Comparison of ENCODE assay signal across 29 mouse cellular contexts in the genomic region with DNA sequence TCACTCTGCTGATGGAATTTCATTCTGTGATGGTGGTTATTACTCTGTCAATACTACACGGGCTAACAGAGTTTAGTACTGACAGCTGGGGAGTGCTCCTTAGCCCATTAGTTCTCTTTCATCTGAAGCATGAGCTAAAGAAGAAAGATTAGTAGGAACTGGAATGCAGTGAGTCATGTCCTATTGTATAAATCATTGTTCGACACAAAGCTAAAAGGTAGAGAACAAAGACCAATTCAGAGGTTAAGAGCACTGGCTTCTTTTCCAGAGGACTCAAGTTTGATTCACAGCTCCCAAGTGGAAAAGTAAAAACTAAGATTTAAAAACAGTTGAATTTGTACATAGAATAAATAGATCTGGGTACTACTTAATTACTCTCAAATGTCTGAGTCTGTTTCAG. TPM values are rescaled to one million over a fixed set of nuclear protein-coding genes. Genes with fewer than 3 reads are reported as not detected.
A peak's percentile ranks its signal among the peaks of the same experiment; 100 is the strongest.
DNase-seq lines count a peak whose midpoint lies in the region; ATAC-seq and TF ChIP-seq lines count a peak whose summit lies in the region.
"Had no signal": no experiment of that assay in that cellular context is flagged by ENCODE, and none has a peak within 500 bp of the region (broad histone marks: within the 10 kb centered on the region; RNA-seq: fewer than 3 reads in every experiment).

No protein-coding gene starts in this region.

- ATAC-seq in liver, embryonic 12.5 days = no peak
- ATAC-seq: CD4-positive, CD25-positive, alpha-beta regulatory T cell, adult 4 months; forebrain, embryonic 14.5 days; forebrain, embryonic 16.5 days had no signal

- H3K27me3 ChIP-seq in liver, embryonic 12.5 days (replicated peaks) = no peaks in the 10 kb centered on the region
- H3K27me3 ChIP-seq: CH12.LX; embryonic facial prominence, embryonic 13.5 days; embryonic facial prominence, embryonic 15.5 days; forebrain, embryonic 12.5 days had no signal

- no peak for TF ChIP-seq CTCF in gastrocnemius, adult 2 months (IDR thresholded peaks at IDR 0.05)

- H3K36me3 ChIP-seq in liver, embryonic 12.5 days = peaks cover 35% of the 10 kb centered on the region

- H3K4me3 ChIP-seq in gastrocnemius, adult 2 months = no peak overlapping the region
- no peak overlapping the region for H3K4me3 ChIP-seq in liver, embryonic 12.5 days
- H3K4me3 ChIP-seq: embryonic facial prominence, embryonic 13.5 days; embryonic facial prominence, embryonic 15.5 days; erythroblast, embryonic 14.5 days; forebrain, embryonic 10.5 days; forebrain, embryonic 12.5 days had no signal

- intact Hi-C loops in gastrocnemius, adult 2 months (cut with DNase I) = no loop called here
- intact Hi-C loops in left cerebral cortex, postnatal 10 days (cut with DNase I) = no loop called here

- no peaks in the 10 kb centered on the region for H3K9me3 ChIP-seq in liver, embryonic 12.5 days (replicated peaks)
- H3K9me3 ChIP-seq: embryonic facial prominence, embryonic 13.5 days; embryonic facial prominence, embryonic 15.5 days; forebrain, embryonic 10.5 days; forebrain, embryonic 12.5 days; G1E had no signal

- no peak overlapping the region for H3K4me2 ChIP-seq in liver, embryonic 12.5 days
- H3K4me2 ChIP-seq: embryonic facial prominence, embryonic 13.5 days; embryonic facial prominence, embryonic 15.5 days; forebrain, embryonic 12.5 days had no signal

- WGBS in liver, embryonic 12.5 days (ENCODE audit: insufficient replicate concordance) = 74% methylated on average over 2 of the region's 2 CpGs

- H3K9ac ChIP-seq in liver, embryonic 12.5 days = no peak overlapping the region
- H3K9ac ChIP-seq: embryonic facial prominence, embryonic 13.5 days; embryonic facial prominence, embryonic 15.5 days; forebrain, embryonic 12.5 days had no signal

- peaks cover 24% of the 10 kb centered on the region for H3K4me1 ChIP-seq in liver, embryonic 12.5 days

- peak overlapping the region; percentile 61 for H3K27ac ChIP-seq in gastrocnemius, adult 2 months
- no peak overlapping the region for H3K27ac ChIP-seq in liver, embryonic 12.5 days
- H3K27ac ChIP-seq: embryonic facial prominence, embryonic 13.5 days; embryonic facial prominence, embryonic 15.5 days; forebrain, embryonic 10.5 days; forebrain, embryonic 12.5 days had no signal

- no peak for DNase-seq in gastrocnemius, adult 2 months
- DNase-seq in gastrocnemius, postnatal 25 days = no peak
- DNase-seq in Muller cell, postnatal 12 days (ENCODE audit: inconsistent ontology term) = peak; percentile 57
- DNase-seq in R1 (ENCODE audit: low read depth, low spot score) = peak; percentile 55
- DNase-seq in kidney, postnatal 4 days = no peak
- no peak for DNase-seq in left cerebral cortex, postnatal 10 days (ENCODE audit: extremely low spot score in 1 of 2, low spot score in 2 of 2)
- DNase-seq: adrenal gland, adult 2 months; adrenal gland, postnatal 10 days; adrenal gland, postnatal 25 days; B cell, adult 2 months; cerebellum, adult 11 months; cerebellum, adult 18-20 months; cerebellum, adult 8-10 months; cerebellum, adult 9-11 months; cerebellum, postnatal 14 days; cerebellum, postnatal 36 days; embryo, embryonic 11 days had no signal

RNA-seq across cellular contexts. Expression of a gene that starts 3.5 kb away (rescaled TPM):
- total RNA-seq in gastrocnemius, adult 2 months (2021) = not detected
- total RNA-seq in gastrocnemius, postnatal 25 days (2021) = not detected
- total RNA-seq in left cerebral cortex, postnatal 10 days (2021) = 1 to 10 TPM; 1.2 to 1.3 TPM
- polyA plus RNA-seq in liver, embryonic 12.5 days (2016; fragmentation: Nextera tagmentation; extraction: Ambion mirVana) = 0.13 TPM in 1 of 2 replicates, not detected in the other
- polyA plus RNA-seq: erythroblast, embryonic 14.5 days; G1E had no signal

RNA-seq across cellular contexts. Expression of a gene that starts 7.0 kb away (rescaled TPM):
- total RNA-seq in gastrocnemius, adult 2 months (2021) = 10 to 100 TPM; 21.0 to 21.7 TPM
- total RNA-seq in gastrocnemius, postnatal 25 days (2021) = 10 to 100 TPM; 14.2 to 20.2 TPM
- total RNA-seq in left cerebral cortex, postnatal 10 days (2021) = 10 to 100 TPM; 23.7 to 25.8 TPM
- polyA plus RNA-seq in liver, embryonic 12.5 days (2016; fragmentation: Nextera tagmentation; extraction: Ambion mirVana) = 111 and 127 TPM in 2 replicates

RNA-seq across cellular contexts. Expression of a gene that starts 11.1 kb away (rescaled TPM):
- total RNA-seq in gastrocnemius, adult 2 months (2021) = 100 to 1,000 TPM; 286 to 358 TPM
- total RNA-seq in gastrocnemius, postnatal 25 days (2021) = 100 to 1,000 TPM; 315 to 360 TPM
- 100 to 1,000 TPM; 129 to 153 TPM for total RNA-seq in left cerebral cortex, postnatal 10 days (2021)
- polyA plus RNA-seq in liver, embryonic 12.5 days (2016; fragmentation: Nextera tagmentation; extraction: Ambion mirVana) = 321 and 334 TPM in 2 replicates

RNA-seq across cellular contexts. Expression of a gene that starts 13.8 kb away (rescaled TPM):
- 10 to 100 TPM; 24.2 to 27.6 TPM for total RNA-seq in gastrocnemius, adult 2 months (2021)
- total RNA-seq in gastrocnemius, postnatal 25 days (2021) = 10 to 100 TPM; 18.0 to 20.6 TPM
- 10 to 100 TPM; 35.1 to 37.0 TPM for total RNA-seq in left cerebral cortex, postnatal 10 days (2021)
- 32.2 and 34.4 TPM in 2 replicates for polyA plus RNA-seq in liver, embryonic 12.5 days (2016; fragmentation: Nextera tagmentation; extraction: Ambion mirVana)

RNA-seq across cellular contexts. Expression of a gene that starts 16.0 kb away (rescaled TPM):
- total RNA-seq in gastrocnemius, adult 2 months (2021) = not detected
- total RNA-seq in gastrocnemius, postnatal 25 days (2021) = not detected
- not detected for total RNA-seq in left cerebral cortex, postnatal 10 days (2021)
- polyA plus RNA-seq in liver, embryonic 12.5 days (2016; fragmentation: Nextera tagmentation; extraction: Ambion mirVana) = 1.4 and 1.6 TPM in 2 replicates
- total RNA-seq: common myeloid progenitor, adult 5-6 weeks; G1E had no signal
- polyA plus RNA-seq: erythroblast, embryonic 14.5 days had no signal

Comparison
In these comparisons a context has a peak if more than half of its experiments do, and no peak if none do; other contexts are left out.
1. DNase-seq: peak in Muller cell, postnatal 12 days (single experiment) and R1 (single experiment); none in gastrocnemius, adult 2 months (single experiment), gastrocnemius, postnatal 25 days (single experiment), kidney, postnatal 4 days (0 of 2) and left cerebral cortex, postnatal 10 days (0 of 2).